Mouse (Mus musculus): ENCODE measurements around the gene Ttc25. TPM values are rescaled to one million over a fixed set of nuclear protein-coding genes. Genes with fewer than 3 reads are reported as not detected.
A peak's percentile ranks its signal among the peaks of the same experiment; 100 is the strongest.

Ttc25 gene
- 1.5 and 1.6 TPM in 2 replicates for polyA plus RNA-seq (2016; fragmentation: Nextera tagmentation; extraction: Ambion mirVana)

DNA sequence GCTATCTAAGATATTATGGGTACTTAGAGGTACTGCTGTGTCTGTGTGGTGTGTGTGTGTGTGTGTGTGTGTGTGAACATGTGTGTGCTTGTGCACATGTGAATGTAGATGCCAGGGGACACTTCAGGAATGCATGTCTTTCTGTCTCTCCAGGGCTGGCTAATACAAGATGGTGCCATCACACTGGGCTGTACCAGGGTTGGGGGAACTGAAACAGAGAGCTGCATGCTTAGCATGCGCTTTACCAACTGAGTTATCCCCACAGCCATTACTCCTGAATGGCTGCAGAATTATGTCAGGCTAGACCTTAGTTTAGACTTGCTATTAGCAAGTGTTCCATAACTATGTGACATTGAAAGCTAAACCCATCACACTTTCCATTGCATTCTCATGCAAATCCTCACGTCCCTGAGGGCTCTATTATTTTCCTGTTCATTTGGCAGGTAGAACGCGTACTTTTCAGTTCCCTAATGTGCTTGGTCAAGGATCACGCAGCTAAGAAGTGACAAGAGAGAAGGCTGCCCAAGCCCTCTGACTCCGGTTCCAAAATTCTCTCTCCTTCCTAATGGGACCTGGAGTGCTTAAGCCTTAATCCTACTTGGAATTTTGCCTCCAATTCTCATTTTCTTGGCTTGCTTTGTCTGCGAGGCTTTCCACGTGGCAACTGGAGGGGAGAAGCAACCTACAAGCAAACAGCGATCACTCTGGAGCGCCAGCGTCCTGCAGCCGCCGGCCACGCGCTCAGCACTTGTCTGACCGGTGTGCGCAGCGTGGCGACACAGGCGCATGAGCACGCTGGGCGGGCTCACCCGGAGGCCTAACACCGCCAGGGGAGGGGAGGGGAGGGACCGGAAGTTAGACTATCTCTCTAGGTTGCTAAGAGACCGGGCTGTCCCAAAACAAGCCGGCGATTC lies at the start of gene Ttc25:
Gene Ttc25, plus strand, starts transcription at position 776 of the 914 bp plus-strand sequence.
- Histone ChIP-seq H3K9me3 (no peaks in the 10 kb centered on the region), H3K9ac (peak within 1 kb of the TSS; percentile 40), H3K27me3 (replicated peaks) (no peaks in the 10 kb centered on the region), H3K27ac (no peak within 1 kb of the TSS), H3K4me3 (peak within 1 kb of the TSS; percentile 36), H3K36me3 (no peaks in the 10 kb centered on the region), H3K4me2 (replicated peaks) (peak within 1 kb of the TSS; percentile 64), H3K4me1 (peaks cover 13% of the 10 kb centered on the region; the same call in 1 of the 2 replicates)
- peak; percentile 85; the same call in 1 of the 2 replicates for ATAC-seq (ENCODE audit: low FRiP score, low read depth)
- 5% methylated on average over 28 of the region's 28 CpGs for WGBS

DNA sequence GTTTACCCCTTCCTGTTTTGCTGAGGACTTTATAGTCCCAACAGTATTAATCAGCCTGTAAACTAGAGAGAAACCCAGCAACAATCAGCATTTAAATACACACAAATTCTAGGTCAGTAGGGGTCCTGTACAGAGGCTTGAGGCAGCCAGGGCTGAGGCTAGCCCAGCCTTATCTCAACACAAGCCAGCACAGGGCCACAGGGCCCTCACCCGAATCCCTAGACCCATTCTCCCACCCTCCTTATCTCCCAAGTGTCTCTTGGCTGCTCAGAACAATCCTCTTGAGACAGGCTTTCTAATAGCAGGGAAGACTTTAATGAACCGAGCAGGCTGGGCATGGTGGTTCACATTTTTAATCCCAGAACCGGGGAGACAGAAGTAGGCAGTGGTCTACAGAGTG lies 45.2 kb upstream of the Ttc25 start:
- H3K27me3 ChIP-seq (replicated peaks) = no peaks in the 10 kb centered on the region
- WGBS = 89% methylated on average over 3 of the region's 3 CpGs
- H3K27ac ChIP-seq = no peak overlapping the region
- no peak overlapping the region for H3K4me3 ChIP-seq
- ATAC-seq (ENCODE audit: low FRiP score, low read depth) = no peak
- H3K9me3 ChIP-seq = no peaks in the 10 kb centered on the region
- H3K36me3 ChIP-seq = peaks cover 96% of the 10 kb centered on the region
- no peak overlapping the region for H3K4me2 ChIP-seq (replicated peaks)
- H3K4me1 ChIP-seq = no peaks in the 10 kb centered on the region
- H3K9ac ChIP-seq = no peak overlapping the region

DNA sequence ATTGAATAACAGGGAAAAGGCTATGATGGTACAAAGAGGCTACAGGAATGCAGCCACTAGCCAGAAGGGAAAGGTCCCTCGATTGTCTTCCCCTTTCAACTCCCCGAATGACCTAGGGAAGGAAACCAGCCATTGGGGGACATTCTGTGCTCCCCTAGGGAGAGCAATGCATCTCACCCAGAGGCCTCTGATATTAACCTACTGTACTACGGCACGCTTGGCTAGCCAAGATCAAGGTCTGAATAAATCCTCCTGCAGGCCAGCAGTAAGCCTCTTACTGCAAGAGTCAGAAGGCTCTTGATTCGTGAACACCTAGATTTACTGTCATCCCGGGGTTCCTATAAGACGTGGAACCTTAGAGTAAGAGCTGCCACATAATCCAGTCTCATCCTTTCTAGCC lies 44.8 kb upstream of the Ttc25 start:
- Histone ChIP-seq H3K36me3 (peaks cover 96% of the 10 kb centered on the region), H3K27ac (no peak overlapping the region), H3K4me1 (no peaks in the 10 kb centered on the region), H3K9ac (no peak overlapping the region), H3K4me2 (replicated peaks) (no peak overlapping the region), H3K9me3 (no peaks in the 10 kb centered on the region), H3K27me3 (replicated peaks) (no peaks in the 10 kb centered on the region), H3K4me3 (no peak overlapping the region)
- no peak for ATAC-seq (ENCODE audit: low FRiP score, low read depth)
- 82% methylated on average over 7 of the region's 7 CpGs for WGBS

DNA sequence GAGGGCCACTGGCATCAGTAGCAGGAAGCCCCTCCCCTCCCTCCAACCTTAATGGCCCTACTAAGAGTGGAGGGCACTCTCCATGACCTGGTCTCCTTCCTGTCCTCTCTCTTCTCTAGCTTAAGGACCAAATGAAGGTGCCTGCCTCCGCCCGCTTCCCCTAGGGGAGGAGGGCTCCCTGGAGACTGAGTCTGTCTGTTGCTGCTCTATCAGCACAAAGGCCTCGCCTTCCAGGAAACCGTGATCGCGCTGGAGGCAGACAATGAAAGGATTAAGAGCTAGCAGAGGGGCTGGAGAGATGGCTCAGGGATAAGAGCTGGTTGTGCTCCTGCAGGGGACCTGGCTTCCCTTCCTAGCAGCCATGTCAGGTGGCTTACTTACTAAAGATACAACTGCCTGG lies 44.1 kb upstream of the Ttc25 start:
- Histone ChIP-seq H3K9ac (no peak overlapping the region), H3K4me3 (no peak overlapping the region), H3K4me2 (replicated peaks) (no peak overlapping the region), H3K27ac (no peak overlapping the region), H3K36me3 (peaks cover 96% of the 10 kb centered on the region), H3K4me1 (no peaks in the 10 kb centered on the region), H3K27me3 (replicated peaks) (no peaks in the 10 kb centered on the region), H3K9me3 (no peaks in the 10 kb centered on the region)
- 49% methylated on average over 6 of the region's 6 CpGs for WGBS
- ATAC-seq (ENCODE audit: low FRiP score, low read depth) = no peak

DNA sequence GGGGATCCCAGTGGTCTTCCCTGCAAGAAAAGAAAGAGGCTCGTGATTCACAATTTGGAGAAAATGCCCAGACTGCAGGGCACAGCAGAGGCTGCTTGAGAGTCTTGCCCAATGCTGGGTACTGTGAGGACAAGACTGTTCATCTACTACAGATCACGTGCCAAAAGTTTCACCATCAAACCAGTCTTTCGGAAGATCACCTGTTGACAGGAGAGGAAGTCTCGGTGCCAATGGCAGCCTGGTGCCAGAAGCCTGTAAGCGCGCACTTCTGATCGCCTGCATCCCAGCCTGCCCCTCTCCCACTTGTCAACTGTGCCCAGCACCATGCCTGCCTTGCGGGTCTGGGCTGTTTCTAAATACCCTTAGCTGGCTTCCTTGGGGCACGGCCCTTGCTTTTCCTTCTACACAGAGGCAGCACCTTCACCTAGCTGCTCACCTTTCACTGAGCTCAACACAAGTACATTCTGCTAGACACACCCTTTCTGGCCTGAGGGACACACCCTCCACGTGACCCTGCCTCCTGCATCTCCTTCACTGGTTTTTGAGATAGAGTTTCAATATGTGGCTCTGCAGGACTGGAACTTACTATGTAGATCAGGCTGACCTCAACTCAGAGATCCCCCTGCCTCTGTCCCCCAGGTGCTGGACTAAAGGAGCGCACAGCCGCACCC lies 40.3 kb upstream of the Ttc25 start:
- H3K4me3 ChIP-seq = no peak overlapping the region
- no peak overlapping the region for H3K9ac ChIP-seq
- H3K9me3 ChIP-seq = no peaks in the 10 kb centered on the region
- H3K27ac ChIP-seq = no peak overlapping the region
- 95% methylated on average over 12 of the region's 12 CpGs for WGBS
- ATAC-seq (ENCODE audit: low FRiP score, low read depth) = no peak
- H3K27me3 ChIP-seq (replicated peaks) = no peaks in the 10 kb centered on the region
- H3K4me2 ChIP-seq (replicated peaks) = no peak overlapping the region
- H3K4me1 ChIP-seq = no peaks in the 10 kb centered on the region
- peaks cover 97% of the 10 kb centered on the region for H3K36me3 ChIP-seq

DNA sequence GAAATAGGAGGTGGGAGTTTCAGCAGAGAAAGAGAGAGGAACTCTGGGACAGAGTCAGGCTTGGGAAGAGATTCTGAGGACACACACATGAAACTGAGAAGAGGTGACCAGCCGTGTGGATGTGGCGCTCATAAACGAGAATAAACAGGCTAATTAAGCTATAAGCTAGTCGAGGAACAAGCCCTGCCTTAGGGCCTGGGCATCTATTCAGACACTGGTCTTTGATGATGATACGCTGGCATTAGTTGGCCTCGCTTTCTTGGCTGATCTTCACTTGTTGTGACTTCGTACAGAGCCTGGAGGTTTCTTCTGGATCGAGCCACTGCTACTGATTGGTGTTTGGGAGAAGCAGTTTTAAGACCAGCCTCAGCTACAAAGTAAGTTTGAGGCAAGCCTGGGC lies 39.4 kb upstream of the Ttc25 start:
- Histone ChIP-seq H3K36me3 (peaks cover 91% of the 10 kb centered on the region), H3K9me3 (no peaks in the 10 kb centered on the region), H3K4me1 (no peaks in the 10 kb centered on the region), H3K27me3 (replicated peaks) (no peaks in the 10 kb centered on the region), H3K4me3 (no peak overlapping the region), H3K27ac (no peak overlapping the region), H3K4me2 (replicated peaks) (no peak overlapping the region), H3K9ac (no peak overlapping the region)
- 94% methylated on average over 8 of the region's 8 CpGs for WGBS
- ATAC-seq (ENCODE audit: low FRiP score, low read depth) = no peak

DNA sequence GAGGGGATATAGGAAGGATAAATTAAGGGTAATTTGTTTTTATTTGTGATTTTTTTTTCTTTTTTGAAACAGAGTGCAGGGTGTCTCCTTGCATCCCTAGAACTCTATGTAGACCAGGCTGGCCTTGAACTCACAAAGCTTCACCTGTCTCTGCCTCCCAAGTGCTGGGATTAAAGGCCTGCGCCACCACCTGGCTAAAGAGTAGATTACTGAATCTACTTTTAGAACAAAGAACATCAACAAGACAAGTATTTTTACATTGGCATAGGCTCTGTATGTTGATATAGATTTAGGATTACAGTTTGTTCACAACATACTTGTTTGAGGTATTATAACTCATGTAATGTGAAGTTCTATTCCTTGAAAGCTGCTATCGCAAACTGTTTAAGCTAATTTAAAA lies 34.9 kb upstream of the Ttc25 start:
- Histone ChIP-seq H3K36me3 (peaks cover 89% of the 10 kb centered on the region), H3K4me2 (replicated peaks) (no peak overlapping the region), H3K9me3 (no peaks in the 10 kb centered on the region), H3K4me1 (no peaks in the 10 kb centered on the region), H3K4me3 (no peak overlapping the region), H3K9ac (no peak overlapping the region), H3K27me3 (replicated peaks) (no peaks in the 10 kb centered on the region), H3K27ac (no peak overlapping the region)
- ATAC-seq (ENCODE audit: low FRiP score, low read depth) = no peak
- WGBS = 97% methylated on average over 2 of the region's 2 CpGs

DNA sequence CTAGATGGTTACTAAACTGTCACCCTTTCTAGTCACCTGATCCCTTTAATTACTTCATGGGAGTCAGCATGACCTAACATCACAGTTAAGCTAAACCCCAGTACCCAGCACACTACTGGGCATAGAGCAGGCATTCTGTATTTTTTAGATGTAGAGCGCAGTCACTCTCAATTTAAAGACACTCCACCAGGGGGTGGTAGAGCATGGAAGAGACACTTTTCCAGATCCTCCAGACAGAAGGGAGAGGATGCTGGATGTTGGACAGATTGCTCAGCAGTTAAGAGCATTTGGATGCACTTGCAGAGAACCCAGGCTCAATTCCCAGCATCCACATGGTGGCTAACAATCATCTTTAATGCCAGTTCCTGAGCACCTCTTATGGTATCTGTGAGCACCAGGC lies 33.0 kb upstream of the Ttc25 start:
- WGBS = 93% methylated on average over 1 of the region's 1 CpGs
- Histone ChIP-seq H3K9me3 (no peaks in the 10 kb centered on the region), H3K27me3 (replicated peaks) (no peaks in the 10 kb centered on the region), H3K9ac (no peak overlapping the region), H3K27ac (no peak overlapping the region), H3K4me2 (replicated peaks) (no peak overlapping the region), H3K4me1 (no peaks in the 10 kb centered on the region), H3K4me3 (no peak overlapping the region), H3K36me3 (peaks cover 89% of the 10 kb centered on the region)
- no peak for ATAC-seq (ENCODE audit: low FRiP score, low read depth)

DNA sequence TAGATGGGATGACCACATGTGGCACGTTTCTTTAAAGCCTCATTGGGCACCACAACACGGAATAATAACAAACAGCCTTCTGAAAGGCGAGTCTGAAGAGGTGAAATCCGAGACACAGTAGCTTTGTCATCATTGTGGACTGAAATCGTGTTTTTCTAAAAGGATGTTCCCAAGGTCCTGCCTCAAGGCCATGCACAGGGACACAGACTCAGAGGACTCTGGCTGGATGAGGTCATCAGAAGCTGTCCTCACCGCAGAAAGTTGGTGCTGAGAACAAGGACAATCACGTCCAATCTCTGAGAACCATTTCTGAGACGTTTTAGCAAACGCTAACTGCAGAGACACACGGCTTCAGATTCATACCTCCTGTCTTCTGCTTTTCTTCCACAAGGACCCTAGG lies 31.7 kb upstream of the Ttc25 start:
- ATAC-seq (ENCODE audit: low FRiP score, low read depth) = no peak

DNA sequence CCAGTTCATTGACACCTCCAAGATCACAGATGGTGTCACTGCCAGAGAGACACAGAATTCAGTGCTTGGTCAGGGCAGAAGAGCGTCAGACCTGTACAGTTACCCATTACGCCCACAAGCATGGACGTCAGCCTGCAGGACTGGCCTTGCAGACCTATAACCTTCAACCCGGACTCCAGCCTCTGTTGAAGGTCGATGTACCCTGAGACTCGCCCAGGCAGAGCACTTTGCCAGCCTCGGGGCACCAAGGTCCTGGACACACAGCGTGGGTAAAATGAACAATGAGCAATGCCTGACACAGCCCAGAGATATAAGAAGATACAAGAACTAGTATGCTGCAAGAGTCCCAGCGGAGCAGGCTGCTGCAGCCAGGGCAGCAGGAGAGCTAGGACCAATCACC lies 30.3 kb upstream of the Ttc25 start:
- H3K27ac ChIP-seq = no peak overlapping the region
- H3K27me3 ChIP-seq (replicated peaks) = no peaks in the 10 kb centered on the region
- H3K4me1 ChIP-seq = peaks cover 7% of the 10 kb centered on the region; the same call in 1 of the 2 replicates
- H3K9ac ChIP-seq = no peak overlapping the region
- H3K9me3 ChIP-seq = no peaks in the 10 kb centered on the region
- H3K4me2 ChIP-seq (replicated peaks) = no peak overlapping the region
- no peak for ATAC-seq (ENCODE audit: low FRiP score, low read depth)
- 93% methylated on average over 9 of the region's 9 CpGs for WGBS
- H3K36me3 ChIP-seq = peaks cover 90% of the 10 kb centered on the region
- H3K4me3 ChIP-seq = no peak overlapping the region

More for the DNA sequence above, 31.7 kb upstream of the Ttc25 start:
- Histone ChIP-seq H3K9ac (no peak overlapping the region), H3K9me3 (no peaks in the 10 kb centered on the region), H3K27ac (no peak overlapping the region), H3K4me1 (no peaks in the 10 kb centered on the region), H3K36me3 (peaks cover 90% of the 10 kb centered on the region), H3K4me2 (replicated peaks) (no peak overlapping the region), H3K4me3 (no peak overlapping the region), H3K27me3 (replicated peaks) (no peaks in the 10 kb centered on the region)
- 90% methylated on average over 10 of the region's 10 CpGs for WGBS

DNA sequence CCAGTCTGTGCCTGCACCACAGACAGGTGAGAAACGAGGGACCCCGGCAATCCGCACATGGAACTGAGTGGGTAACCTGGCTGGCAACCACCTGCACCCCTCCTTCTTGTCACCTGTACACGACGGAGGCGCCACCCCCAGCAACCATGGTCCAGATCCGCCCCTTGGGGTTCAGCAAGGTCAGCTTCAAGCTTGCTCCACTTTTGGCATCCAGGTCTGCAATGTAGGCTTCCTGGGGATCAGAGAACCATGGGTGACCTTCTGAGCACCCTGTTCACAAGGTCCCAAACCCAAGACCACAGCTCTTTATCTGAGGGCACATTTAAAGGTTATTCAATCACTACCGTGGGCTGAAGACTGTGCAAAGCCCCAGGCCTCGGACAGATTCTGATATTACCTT lies 29.6 kb upstream of the Ttc25 start:
- H3K27ac ChIP-seq = no peak overlapping the region
- no peaks in the 10 kb centered on the region for H3K9me3 ChIP-seq
- peaks cover 96% of the 10 kb centered on the region for H3K36me3 ChIP-seq

DNA sequence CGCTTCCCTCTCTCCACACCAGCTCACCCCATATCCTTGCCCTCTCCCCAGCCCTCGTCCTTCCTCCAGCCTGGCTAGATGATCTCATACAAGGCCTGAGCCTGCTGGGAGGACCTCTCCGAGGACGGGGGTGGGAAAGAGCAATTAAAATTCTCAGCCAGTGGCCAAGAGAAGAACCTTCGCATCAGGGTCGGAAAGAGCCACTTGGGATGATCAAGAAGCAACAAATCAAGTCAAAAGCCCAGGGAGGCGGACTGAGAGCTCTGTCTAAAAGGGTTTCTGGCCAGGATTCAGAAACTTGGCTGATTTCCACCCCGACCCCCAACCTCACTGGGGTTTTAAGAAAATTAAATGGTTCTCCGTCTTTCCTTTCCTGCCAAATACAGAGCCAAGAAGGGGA lies 29.1 kb upstream of the Ttc25 start:
- 61% methylated on average over 9 of the region's 9 CpGs for WGBS
- Histone ChIP-seq H3K4me2 (replicated peaks) (no peak overlapping the region), H3K4me3 (no peak overlapping the region), H3K9me3 (no peaks in the 10 kb centered on the region), H3K36me3 (peaks cover 96% of the 10 kb centered on the region), H3K4me1 (peaks cover 13% of the 10 kb centered on the region; the same call in 1 of the 2 replicates), H3K9ac (no peak overlapping the region), H3K27me3 (replicated peaks) (no peaks in the 10 kb centered on the region), H3K27ac (no peak overlapping the region)
- no peak for ATAC-seq (ENCODE audit: low FRiP score, low read depth)

More for the DNA sequence above, 29.6 kb upstream of the Ttc25 start:
- Histone ChIP-seq H3K4me3 (no peak overlapping the region), H3K4me1 (peaks cover 13% of the 10 kb centered on the region; the same call in 1 of the 2 replicates), H3K4me2 (replicated peaks) (no peak overlapping the region), H3K27me3 (replicated peaks) (no peaks in the 10 kb centered on the region), H3K9ac (no peak overlapping the region)
- ATAC-seq (ENCODE audit: low FRiP score, low read depth) = no peak
- WGBS = 94% methylated on average over 9 of the region's 9 CpGs
